Mouse (Mus musculus) large intestine, adult 2 months (tissue): ENCODE measurements around the gene Jmy. TPM values are rescaled to one million over a fixed set of nuclear protein-coding genes. Genes with fewer than 3 reads are reported as not detected.

ENCODE experiments used
- DNase-seq: peaks from one replicate; pipeline ENCODE4 v3.0.0-alpha.2; 2012; ENCODE audit warnings: low read depth, low spot score
- WGBS: fragments of 180-500 bp; shearing (Covaris S2); methylation state at CpG from one replicate; pipeline ENCODE4 v1.1.7; 2018; 5-methylcytosine and 5-hydroxymethylcytosine counted together
- polyA plus RNA-seq: library from polyadenylated mRNA; depleted of rRNA; stranded (reverse); fragments of >200 nt; gene quantifications from 2 replicates; pipeline ENCODE4 v1.2.3, GENCODE M21; 2012

Gene Jmy
- polyA plus RNA-seq, 1 experiment, result 2.2 TPM

GRCm38 (mm10) chr13:93478344-93478743, 21.3 kb downstream of the Jmy start:
- no peak for DNase-seq
- 94% methylated on average over 3 of the region's 3 CpGs for WGBS

DNA sequence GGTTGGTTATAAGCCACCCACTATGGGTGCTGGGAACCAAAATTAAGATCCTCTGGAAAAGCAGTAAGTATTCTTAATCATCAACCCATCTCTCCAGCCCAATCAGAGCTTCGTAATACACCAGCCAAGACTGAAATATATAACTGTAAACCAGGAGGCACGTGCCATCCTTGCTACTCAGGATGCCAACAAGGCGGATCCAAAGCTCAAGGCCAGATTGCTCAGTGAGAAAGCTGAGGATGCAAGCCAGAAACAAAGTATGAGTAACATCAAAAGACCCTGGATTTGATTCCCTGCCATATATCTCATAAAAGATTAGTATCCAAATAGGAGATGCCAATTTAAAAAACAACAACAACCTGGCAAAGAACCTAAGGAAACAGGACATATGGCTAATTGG, 31.3 kb downstream of the Jmy start:
- WGBS, result 81% methylated on average over 3 of the region's 3 CpGs
- no peak for DNase-seq

- no peak for DNase-seq
- 78% methylated on average over 7 of the region's 7 CpGs for WGBS
These were observed 40.0 kb downstream of the Jmy start for GRCm38 (mm10) chr13:93459566-93459965.

DNA sequence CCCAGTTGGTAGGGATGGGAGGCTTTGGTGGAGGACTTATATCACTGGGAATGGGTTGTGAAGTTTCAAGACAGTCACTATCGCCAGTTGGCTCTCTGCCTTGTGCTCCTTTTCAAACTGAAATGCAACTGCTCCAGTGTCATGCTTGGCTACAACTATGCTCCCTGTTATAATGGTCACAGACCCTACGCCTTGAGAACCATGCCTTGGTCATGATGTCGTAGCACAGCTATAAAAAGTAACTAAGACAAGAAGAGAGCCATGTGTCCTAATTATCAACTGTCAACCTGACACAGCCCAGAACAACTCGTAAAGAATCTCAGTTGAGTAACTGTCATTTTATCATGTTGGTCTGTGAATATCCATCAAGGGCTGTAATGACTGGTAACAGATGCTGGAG, 41.0 kb downstream of the Jmy start:
- WGBS, result 80% methylated on average over 4 of the region's 4 CpGs
- no peak for DNase-seq

DNA sequence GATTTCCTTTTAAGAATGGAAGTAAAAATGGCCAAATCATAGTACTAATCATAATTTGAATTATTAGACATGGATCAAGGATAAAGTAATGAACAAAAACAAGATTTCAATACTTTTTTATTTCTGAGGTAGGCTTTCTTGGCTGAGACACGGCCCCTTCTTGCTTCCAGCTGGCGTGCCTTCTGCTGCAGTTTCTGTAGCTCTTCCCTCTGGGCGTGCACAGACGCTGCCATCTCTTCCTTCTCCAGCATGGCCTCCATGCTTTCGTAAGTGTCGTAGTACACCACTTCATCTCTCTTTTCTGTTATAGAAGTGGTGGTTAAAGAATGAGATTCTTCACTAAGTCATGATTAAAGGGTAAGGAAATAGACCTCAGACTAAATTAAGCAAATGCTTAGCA, 46.3 kb downstream of the Jmy start:
- no peak for DNase-seq
- 97% methylated on average over 6 of the region's 6 CpGs for WGBS

- WGBS, result 90% methylated on average over 3 of the region's 3 CpGs
- DNase-seq, result no peak
These were observed 59.4 kb downstream of the Jmy start for GRCm38 (mm10) chr13:93440167-93440566.

- WGBS, result 100% methylated on average over 1 of the region's 1 CpGs
- DNase-seq, result no peak
These were observed 70.4 kb downstream of the Jmy start for GRCm38 (mm10) chr13:93429205-93429604.

GRCm38 (mm10) chr13:93427920-93428876, 71.4 kb downstream of the Jmy start:
- 90% methylated on average over 5 of the region's 5 CpGs for WGBS
- DNase-seq, result no peak

- no peak for DNase-seq
- WGBS, result 68% methylated on average over 2 of the region's 2 CpGs
These were observed 76.4 kb downstream of the Jmy start for GRCm38 (mm10) chr13:93423224-93423623.

DNA sequence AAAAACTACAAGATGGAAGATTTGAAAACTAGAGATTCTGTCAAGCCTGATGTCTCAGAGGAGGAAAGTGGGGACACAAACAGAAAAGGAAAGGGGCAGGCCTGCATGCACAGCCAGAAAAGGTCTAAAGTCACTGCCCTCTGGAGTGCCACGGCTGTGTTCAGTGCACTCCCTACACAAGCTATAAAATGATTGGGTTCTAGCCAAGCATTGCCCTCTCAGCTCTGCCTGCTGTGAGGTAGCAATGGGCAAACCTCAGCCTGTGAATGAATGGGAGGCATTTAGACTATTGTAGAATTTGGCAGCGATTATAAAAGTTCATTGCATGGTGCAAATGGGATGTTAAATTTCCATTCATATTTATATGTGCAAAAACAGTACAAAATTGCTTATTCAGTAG, 79.8 kb downstream of the Jmy start:
- DNase-seq, result no peak
- 34% methylated on average over 2 of the region's 2 CpGs for WGBS

- WGBS, result 72% methylated on average over 2 of the region's 2 CpGs
- no peak for DNase-seq
These were observed 81.3 kb downstream of the Jmy start for GRCm38 (mm10) chr13:93418292-93418691.

DNA sequence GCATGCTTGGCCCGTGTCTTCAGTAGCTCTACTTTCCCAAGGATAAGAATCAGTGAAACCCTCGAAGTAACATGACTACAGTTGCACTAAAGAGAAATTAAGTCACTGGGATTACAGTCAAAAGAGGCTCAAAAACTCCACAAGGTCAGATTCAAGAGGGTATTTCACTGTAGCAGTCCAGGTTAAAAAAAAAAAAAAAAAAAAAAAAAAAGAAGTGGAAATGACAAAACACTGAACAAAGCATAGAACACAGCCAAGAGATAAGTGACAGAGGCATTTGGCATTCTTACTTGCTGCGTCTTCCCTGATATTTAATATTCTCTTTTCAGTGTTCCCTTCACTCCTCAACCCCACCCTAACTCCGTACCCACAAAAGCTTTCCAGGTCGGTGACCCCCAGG, 84.6 kb downstream of the Jmy start:
- 89% methylated on average over 5 of the region's 5 CpGs for WGBS
- no peak for DNase-seq

GRCm38 (mm10) chr13:93410343-93410742, 89.3 kb downstream of the Jmy start:
- no peak for DNase-seq
- 77% methylated on average over 4 of the region's 4 CpGs for WGBS

DNA sequence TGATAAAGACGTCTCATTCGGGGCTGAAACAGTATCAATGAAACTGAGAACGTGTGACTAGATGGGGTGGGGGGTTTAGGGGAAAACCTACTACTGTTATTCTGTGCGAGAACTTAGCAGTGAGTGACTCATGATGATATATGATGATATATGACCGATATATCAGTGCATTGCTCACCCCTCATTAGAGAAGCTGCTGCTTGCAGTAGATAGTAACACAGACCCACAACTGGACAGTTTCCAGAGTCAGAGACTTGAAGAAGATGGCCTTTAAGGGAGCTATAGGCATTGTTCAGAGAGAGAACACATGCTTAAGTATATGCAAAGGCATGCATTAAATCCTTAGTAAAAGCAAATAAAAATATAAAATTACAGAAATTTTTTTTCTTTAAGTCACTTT, 92.8 kb downstream of the Jmy start:
- DNase-seq, result no peak
- WGBS, result 95% methylated on average over 5 of the region's 5 CpGs

- no peak for DNase-seq
- WGBS, result 80% methylated on average over 7 of the region's 7 CpGs
These were observed 97.7 kb downstream of the Jmy start for GRCm38 (mm10) chr13:93401947-93402346.

DNA sequence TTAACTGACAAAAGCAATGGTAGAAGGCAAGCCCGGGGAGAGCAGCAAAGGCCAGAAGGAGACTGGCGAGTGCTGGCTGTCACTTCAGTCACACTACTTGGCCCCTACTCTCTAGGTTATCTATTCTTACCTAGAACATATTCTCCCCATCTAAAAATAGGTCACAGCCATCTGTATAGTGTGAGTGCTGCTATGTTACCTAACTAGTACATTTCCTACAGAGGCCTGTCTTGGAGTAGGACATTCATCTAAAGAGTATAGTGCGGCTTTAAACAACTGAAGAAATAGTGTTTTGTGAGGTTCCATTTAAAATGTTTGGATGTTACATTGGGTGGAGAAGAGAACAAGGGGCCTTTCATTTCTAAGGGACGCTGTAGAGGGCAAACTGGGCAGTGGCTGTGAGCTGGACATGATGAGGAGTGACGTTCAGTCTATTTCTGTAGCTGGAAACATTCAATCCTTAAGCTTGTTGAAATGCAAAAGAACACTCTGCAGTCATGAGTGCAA, 99.8 kb downstream of the Jmy start:
- DNase-seq, result no peak
- 90% methylated on average over 5 of the region's 5 CpGs for WGBS

GRCm38 (mm10) chr13:93389242-93389625, 110.4 kb downstream of the Jmy start:
- WGBS, result 70% methylated on average over 2 of the region's 2 CpGs
- DNase-seq, result no peak

- DNase-seq, result no peak
- WGBS, result 50% methylated on average over 7 of the region's 7 CpGs
These were observed 110.9 kb downstream of the Jmy start for GRCm38 (mm10) chr13:93388594-93389241.

- 93% methylated on average over 5 of the region's 5 CpGs for WGBS
- DNase-seq, result no peak
These were observed 112.2 kb downstream of the Jmy start for GRCm38 (mm10) chr13:93387440-93387839.

GRCm38 (mm10) chr13:93385147-93385546, 114.5 kb downstream of the Jmy start:
- WGBS, result 78% methylated on average over 1 of the region's 1 CpGs

DNA sequence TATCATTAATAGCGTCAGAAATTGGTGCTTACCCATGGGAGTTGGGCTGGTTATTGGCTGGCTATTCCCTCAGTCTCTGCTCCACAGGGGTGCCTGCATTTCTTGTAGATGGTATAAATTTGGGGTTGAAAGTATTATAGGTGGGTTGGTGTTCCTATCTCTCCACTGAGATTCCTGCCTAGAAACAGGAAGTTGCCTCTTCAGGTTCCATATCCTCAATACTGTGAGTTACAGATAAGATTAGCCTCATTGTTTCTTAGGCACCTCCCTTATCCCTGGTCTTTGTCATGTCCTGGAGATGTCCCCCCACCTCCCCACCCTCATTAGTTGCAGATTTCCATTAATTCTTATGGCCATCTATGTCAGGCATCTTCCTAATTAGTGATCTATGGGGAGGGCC, 115.1 kb downstream of the Jmy start:
- no peak for DNase-seq
- WGBS, result 97% methylated on average over 1 of the region's 1 CpGs

More at GRCm38 (mm10) chr13:93385147-93385546, 114.5 kb downstream of the Jmy start:
- DNase-seq, result no peak
